Mouse (Mus musculus) limb, embryonic 15.5 days (tissue): ENCODE data around the gene Ctbp1. TPM values are rescaled to one million over a fixed set of nuclear protein-coding genes. Genes with fewer than 3 reads are reported as not detected.

Experiments
- ATAC-seq: fragments of 200-750 bp; cut with Nextera tagmentation; 2 replicates; pipeline ENCODE4 v1.8.0; 2017; ENCODE audit warnings: low read depth, moderate TSS enrichment; ENCODE audit not compliant: insufficient number of reproducible peaks, low FRiP score, low TSS enrichment
- H3K27ac ChIP-seq: fragments of 300-500 bp; sonication (generic); 2 replicates; pipeline ENCODE4 v1.5.1; 2015; ENCODE audit warnings: moderate library complexity, mild to moderate bottlenecking, inconsistent platforms
- H3K27me3 ChIP-seq: fragments of 300-500 bp; sonication (generic); 2 replicates; pipeline ENCODE4 v1.6.1; 2015; ENCODE audit warnings: inconsistent platforms
- H3K36me3 ChIP-seq: fragments of 300-500 bp; sonication (generic); 2 replicates; pipeline ENCODE4 v1.6.1; 2015; ENCODE audit warnings: inconsistent platforms
- H3K4me1 ChIP-seq: fragments of 300-500 bp; sonication (generic); 2 replicates; pipeline ENCODE4 v1.6.1; 2015; ENCODE audit warnings: inconsistent platforms
- H3K4me2 ChIP-seq: fragments of 300-500 bp; sonication (generic); 2 replicates; pipeline ENCODE4 v1.6.1; 2015; ENCODE audit warnings: mild to moderate bottlenecking, inconsistent platforms
- H3K4me3 ChIP-seq: fragments of 300-500 bp; sonication (generic); 2 replicates; pipeline ENCODE4 v1.5.1; 2015; ENCODE audit warnings: mild to moderate bottlenecking, inconsistent platforms
- H3K9ac ChIP-seq: fragments of 300-500 bp; sonication (generic); 2 replicates; pipeline ENCODE4 v1.6.1; 2015; ENCODE audit warnings: inconsistent platforms
- H3K9me3 ChIP-seq: fragments of 300-500 bp; sonication (generic); 2 replicates; pipeline ENCODE4 v1.6.1; 2016; ENCODE audit warnings: inconsistent platforms
- WGBS: fragments of 180-500 bp; shearing (Covaris S2); methylation state at CpG from one replicate; pipeline ENCODE4 v1.1.7; 2015; 5-methylcytosine and 5-hydroxymethylcytosine counted together
- polyA plus RNA-seq: library from polyadenylated mRNA; unstranded; fragments of >200 nt; fragmentation: Nextera tagmentation; extraction: Ambion mirVana; gene quantifications from 2 replicates; pipeline ENCODE4 v1.2.1, GENCODE M21; 2015

Ctbp1 gene
- polyA plus RNA-seq, 1 experiment from 2014 or later = 316 TPM

DNA sequence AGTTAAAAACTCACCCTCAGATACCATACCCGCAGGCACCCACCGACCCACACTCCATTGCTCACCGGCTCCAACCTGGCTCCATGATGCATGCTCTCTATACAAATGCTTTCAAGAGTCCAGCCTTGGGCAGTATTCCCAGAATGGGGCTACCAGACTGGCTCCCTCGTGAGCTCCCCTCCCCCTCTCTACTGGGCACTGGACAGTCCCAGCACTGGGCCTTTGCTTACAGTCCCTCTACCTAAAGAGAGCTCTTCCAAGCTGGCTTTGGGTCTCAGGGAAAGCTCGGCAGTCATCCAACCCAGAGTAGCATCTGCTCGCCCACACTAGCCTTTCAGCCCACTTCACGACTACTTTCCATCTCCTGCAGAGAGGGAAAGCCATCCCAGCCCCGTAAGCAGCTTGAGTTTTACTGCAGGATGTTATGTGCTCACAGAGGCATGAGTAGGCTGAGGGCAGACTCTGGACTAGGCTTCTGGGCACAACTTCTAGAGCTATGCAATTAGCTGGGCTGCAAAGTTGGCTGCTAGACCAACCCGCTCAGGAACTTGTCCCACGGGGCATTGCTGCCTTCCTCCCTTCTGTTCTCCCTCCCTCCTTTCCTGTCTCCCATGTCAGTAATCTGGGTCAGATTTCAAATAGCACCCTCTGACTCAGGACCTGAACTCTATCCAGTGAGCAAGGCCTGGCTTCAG lies 54.3 kb downstream of the Ctbp1 start:
- H3K4me1 ChIP-seq = peaks cover 61% of the 10 kb centered on the region
- no peak for ATAC-seq
- 54% methylated on average over 10 of the region's 10 CpGs for WGBS

DNA sequence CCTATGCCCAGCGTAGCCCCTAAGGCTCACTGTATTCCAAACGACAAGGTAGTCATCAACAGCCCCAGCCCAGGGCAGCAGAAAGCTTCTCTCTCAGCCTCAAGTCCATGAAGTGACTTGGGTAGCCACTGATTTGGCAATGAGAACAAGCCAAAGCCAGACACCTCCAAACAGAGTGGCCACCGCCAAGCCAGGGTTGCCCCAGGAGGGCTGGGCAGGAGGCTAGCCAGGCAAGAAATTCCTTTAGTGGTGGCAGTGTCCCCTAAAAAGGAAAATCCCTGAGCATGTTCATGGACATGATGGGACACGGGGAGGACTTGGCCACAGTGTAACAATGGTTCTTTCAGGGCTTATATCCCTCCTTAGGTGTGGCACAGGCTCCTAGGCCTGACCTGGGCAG lies 55.0 kb downstream of the Ctbp1 start:
- no peak for ATAC-seq
- H3K27me3 ChIP-seq = no peaks in the 10 kb centered on the region

More for the DNA sequence above, 54.3 kb downstream of the Ctbp1 start:
- Histone ChIP-seq H3K4me3 (no peak overlapping the region), H3K27ac (0 out of 2 replicates have a peak overlapping the region, but pooled peaks have one; percentile 47), H3K4me2 (no peak overlapping the region), H3K36me3 (no peaks in the 10 kb centered on the region), H3K27me3 (no peaks in the 10 kb centered on the region), H3K9me3 (no peaks in the 10 kb centered on the region), H3K9ac (no peak overlapping the region)

DNA sequence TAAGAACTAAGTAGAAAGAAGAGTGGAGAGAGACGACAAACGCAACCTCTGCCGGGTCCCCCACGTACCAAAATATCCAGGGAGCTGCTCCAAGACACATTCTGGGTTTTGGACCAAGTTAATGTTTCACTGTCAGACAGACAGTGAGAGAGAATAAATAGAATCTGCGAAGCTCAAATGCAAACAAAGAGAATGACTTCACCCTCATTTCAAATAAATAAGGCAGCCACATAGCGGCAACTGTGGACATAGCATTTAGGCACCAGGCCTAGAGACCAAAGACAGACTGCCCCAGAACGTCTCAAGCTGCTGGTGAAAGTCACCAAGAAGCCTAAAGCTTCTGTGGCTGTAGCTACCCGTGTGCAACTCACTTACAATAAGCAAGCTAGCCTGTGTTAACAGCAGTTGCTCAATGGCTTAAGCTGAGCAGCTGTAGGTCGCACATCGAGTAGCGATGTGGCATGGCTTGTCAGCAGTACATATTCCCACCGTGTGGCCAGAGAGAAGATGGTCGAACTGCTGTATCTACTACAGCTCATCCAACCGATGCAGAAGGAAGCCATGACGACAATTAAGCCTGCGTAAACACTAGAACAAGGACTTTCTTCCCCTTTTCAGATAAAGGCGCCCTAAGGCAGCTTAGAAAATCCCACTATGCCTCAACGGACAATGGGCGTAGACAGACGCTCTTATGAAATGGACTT lies 55.9 kb downstream of the Ctbp1 start:
- H3K4me3 ChIP-seq = no peak overlapping the region
- no peak overlapping the region for H3K9ac ChIP-seq
- no peaks in the 10 kb centered on the region for H3K9me3 ChIP-seq
- no peak overlapping the region for H3K27ac ChIP-seq
- 82% methylated on average over 20 of the region's 20 CpGs for WGBS
- ATAC-seq = no peak
- H3K4me2 ChIP-seq = no peak overlapping the region
- H3K27me3 ChIP-seq = no peaks in the 10 kb centered on the region
- no peaks in the 10 kb centered on the region for H3K36me3 ChIP-seq
- H3K4me1 ChIP-seq = peaks cover 56% of the 10 kb centered on the region

More for the DNA sequence above, 55.0 kb downstream of the Ctbp1 start:
- whole genome bisulfite sequencing = 92% methylated on average over 4 of the region's 4 CpGs
- Histone ChIP-seq H3K9ac (no peak overlapping the region), H3K36me3 (no peaks in the 10 kb centered on the region), H3K27ac (no peak overlapping the region), H3K4me2 (no peak overlapping the region), H3K4me1 (peaks cover 60% of the 10 kb centered on the region), H3K9me3 (no peaks in the 10 kb centered on the region), H3K4me3 (no peak overlapping the region)

DNA sequence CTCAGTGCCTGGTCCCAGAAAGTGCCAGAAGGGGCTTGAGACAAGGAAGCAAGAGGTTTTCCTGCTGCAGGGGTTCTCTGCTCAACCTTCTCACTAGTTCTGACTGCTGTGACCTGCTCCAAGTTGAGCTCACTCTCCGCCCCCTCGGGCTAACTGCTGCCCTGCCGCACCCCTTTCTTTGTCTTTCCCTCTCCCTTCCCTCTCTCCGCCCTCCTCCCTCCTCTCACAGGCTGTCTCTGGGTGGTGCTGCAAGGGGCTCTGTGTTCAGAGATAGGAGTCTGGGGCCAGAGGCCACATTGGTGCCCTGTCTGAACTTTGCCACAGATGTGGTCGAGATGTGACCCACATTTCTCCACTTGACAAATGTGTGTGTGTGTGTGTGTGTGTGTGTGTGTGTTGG lies 56.7 kb downstream of the Ctbp1 start, which contains the start of gene Spon2:
Gene Spon2, minus strand, starts transcription at position 375 of the 400 bp plus-strand sequence.
- Histone ChIP-seq H3K4me3 (peak within 1 kb of the TSS; percentile 8; the same call in 1 of the 2 replicates), H3K27me3 (no peaks in the 10 kb centered on the region), H3K9me3 (no peaks in the 10 kb centered on the region), H3K4me1 (peaks cover 52% of the 10 kb centered on the region), H3K9ac (no peak within 1 kb of the TSS), H3K36me3 (no peaks in the 10 kb centered on the region), H3K27ac (no peak within 1 kb of the TSS), H3K4me2 (peak within 1 kb of the TSS; percentile 6; the same call in 1 of the 2 replicates)
- no peak for ATAC-seq
- 25% methylated on average over 5 of the region's 5 CpGs for WGBS

DNA sequence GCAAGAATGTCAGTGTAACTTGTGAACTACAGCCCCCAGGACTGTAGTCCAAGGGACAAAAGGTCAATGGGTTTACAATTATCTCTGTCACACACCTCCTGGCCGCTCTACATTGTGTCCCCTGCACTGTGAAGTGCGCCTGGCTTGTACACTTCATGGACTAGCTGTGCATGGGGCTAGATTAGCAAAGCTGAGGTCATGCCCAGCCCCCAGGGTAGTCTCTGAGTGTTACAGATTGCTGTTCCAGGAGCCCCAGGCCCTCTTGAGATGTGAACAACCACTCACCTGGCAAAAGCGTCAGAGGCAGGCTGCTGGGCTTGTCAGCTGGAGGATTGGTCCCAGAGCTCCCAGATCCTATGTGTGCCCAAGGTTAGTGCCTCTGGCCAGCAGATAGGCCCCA lies 57.1 kb downstream of the Ctbp1 start:
- Histone ChIP-seq H3K4me3 (peak overlapping the region; percentile 3; the same call in 1 of the 2 replicates), H3K27ac (no peak overlapping the region), H3K36me3 (no peaks in the 10 kb centered on the region), H3K4me2 (peak overlapping the region; percentile 6; the same call in 1 of the 2 replicates), H3K9me3 (no peaks in the 10 kb centered on the region), H3K27me3 (no peaks in the 10 kb centered on the region), H3K4me1 (peaks cover 48% of the 10 kb centered on the region), H3K9ac (no peak overlapping the region)
- ATAC-seq = no peak
- 51% methylated on average over 3 of the region's 3 CpGs for WGBS

DNA sequence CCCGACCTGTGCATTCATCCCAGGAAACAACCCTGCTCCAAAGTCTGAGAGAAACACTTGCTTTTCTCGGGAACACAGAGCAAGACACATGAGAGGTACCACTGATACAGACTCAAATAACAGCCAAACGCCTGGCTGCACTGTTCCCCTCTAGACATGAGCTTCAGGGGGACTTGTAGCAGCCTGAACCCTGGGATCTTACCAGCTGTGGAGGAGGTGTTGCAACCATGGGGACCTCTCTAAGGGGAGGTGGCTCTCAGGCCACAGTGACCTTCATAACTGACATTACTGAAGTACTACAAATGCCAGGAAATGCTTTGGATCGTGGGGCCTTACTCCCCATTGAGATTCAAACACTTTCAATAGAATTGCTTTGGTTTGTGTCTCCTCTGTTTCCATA lies 60.1 kb downstream of the Ctbp1 start:
- ATAC-seq = no peak
- no peak overlapping the region for H3K27ac ChIP-seq
- H3K4me1 ChIP-seq = peaks cover 27% of the 10 kb centered on the region
- H3K4me2 ChIP-seq = no peak overlapping the region
- no peaks in the 10 kb centered on the region for H3K9me3 ChIP-seq
- no peak overlapping the region for H3K4me3 ChIP-seq
- no peaks in the 10 kb centered on the region for H3K27me3 ChIP-seq
- H3K9ac ChIP-seq = no peak overlapping the region
- no peaks in the 10 kb centered on the region for H3K36me3 ChIP-seq
- WGBS = 62% methylated on average over 4 of the region's 4 CpGs

DNA sequence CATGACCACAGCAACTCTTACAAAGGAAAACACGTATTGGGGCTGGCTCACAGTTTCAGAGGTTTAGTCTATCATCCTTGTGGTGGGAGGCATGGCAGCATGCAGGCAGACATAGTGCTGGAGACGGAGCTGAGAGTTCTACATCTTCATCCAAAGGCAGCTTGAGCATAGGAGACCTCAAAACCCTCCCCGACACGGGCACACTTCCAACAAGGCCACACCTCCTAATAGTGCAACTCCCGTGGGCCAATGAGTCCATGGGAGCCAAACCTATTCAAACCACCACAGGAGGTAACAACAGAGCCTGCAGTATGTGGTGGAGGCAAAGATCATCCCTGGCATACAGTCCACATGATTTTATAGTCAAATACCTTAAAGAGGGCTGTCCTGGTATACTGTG lies 63.5 kb downstream of the Ctbp1 start:
- no peak overlapping the region for H3K27ac ChIP-seq
- H3K9me3 ChIP-seq = no peaks in the 10 kb centered on the region
- no peak overlapping the region for H3K9ac ChIP-seq
- 80% methylated on average over 5 of the region's 5 CpGs for WGBS
- H3K4me2 ChIP-seq = no peak overlapping the region
- no peaks in the 10 kb centered on the region for H3K36me3 ChIP-seq
- no peak overlapping the region for H3K4me3 ChIP-seq
- no peaks in the 10 kb centered on the region for H3K27me3 ChIP-seq
- H3K4me1 ChIP-seq = peaks cover 8% of the 10 kb centered on the region; the same call in 1 of the 2 replicates
- ATAC-seq = no peak

DNA sequence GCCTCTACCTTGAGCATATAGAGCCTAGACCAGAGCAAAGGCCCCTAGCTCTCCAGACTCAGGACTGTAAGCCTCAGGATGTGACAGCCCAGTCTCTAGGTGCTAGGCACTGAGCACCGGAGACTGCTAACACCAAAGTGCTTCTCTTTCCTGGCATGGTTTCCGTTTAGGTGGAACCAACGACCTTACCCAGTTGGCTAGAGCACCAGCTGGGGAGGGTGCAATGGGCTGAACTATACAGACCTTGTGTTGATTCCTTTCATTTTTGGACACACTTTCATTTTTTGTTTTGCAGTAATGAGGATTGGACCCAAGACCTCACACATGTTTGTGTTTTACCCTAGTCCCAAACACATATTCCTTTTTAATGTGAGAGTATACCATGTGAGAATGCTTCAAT lies 64.3 kb downstream of the Ctbp1 start:
- H3K4me2 ChIP-seq = no peak overlapping the region

DNA sequence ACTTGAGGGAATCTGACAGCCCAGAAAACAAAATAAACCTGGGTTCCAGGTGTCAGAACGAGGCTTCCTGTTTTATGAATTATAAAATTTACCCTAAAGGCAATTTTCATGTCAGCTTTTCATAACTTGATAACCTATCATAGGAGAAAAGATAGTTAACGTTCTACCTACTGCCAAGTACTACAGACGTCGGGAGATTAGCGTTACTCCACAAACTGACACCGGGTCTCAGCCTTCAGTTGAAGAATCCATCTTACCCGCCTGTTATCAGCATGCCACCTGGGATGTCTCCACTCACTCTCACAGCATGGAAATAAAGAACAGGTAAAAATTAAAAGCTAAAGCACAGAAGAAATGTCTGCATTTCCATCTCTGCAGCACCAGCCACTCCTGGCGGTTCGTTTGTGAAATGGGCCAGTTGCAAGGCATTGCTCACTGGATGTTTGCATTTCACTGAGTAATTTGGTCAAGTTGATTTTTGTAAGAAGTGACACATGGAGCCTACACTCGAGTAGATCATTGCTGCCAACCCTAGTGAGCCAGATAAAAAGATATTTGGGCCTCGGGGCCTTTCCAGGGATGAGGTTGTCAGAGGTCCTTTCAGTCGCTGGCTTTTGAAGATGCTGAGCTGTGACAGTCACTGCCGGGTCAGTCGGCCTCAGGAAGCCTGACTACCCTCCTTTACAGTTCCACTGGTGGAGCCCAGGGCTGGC lies 66.1 kb downstream of the Ctbp1 start:
- H3K27ac ChIP-seq = no peak overlapping the region
- no peaks in the 10 kb centered on the region for H3K4me1 ChIP-seq
- no peaks in the 10 kb centered on the region for H3K9me3 ChIP-seq
- no peak for ATAC-seq
- no peaks in the 10 kb centered on the region for H3K27me3 ChIP-seq
- no peak overlapping the region for H3K4me3 ChIP-seq
- 68% methylated on average over 14 of the region's 14 CpGs for WGBS
- H3K4me2 ChIP-seq = no peak overlapping the region
- H3K9ac ChIP-seq = no peak overlapping the region
- no peaks in the 10 kb centered on the region for H3K36me3 ChIP-seq

More for the DNA sequence above, 64.3 kb downstream of the Ctbp1 start:
- ATAC-seq = no peak
- H3K9me3 ChIP-seq = no peaks in the 10 kb centered on the region
- no peak overlapping the region for H3K9ac ChIP-seq
- H3K27me3 ChIP-seq = no peaks in the 10 kb centered on the region
- no peaks in the 10 kb centered on the region for H3K36me3 ChIP-seq
- no peak overlapping the region for H3K27ac ChIP-seq
- no peak overlapping the region for H3K4me3 ChIP-seq
- 80% methylated on average over 3 of the region's 3 CpGs for WGBS
- H3K4me1 ChIP-seq = 0 out of 2 replicates have a peak, but pooled peaks cover 5% of the 10 kb centered on the region

DNA sequence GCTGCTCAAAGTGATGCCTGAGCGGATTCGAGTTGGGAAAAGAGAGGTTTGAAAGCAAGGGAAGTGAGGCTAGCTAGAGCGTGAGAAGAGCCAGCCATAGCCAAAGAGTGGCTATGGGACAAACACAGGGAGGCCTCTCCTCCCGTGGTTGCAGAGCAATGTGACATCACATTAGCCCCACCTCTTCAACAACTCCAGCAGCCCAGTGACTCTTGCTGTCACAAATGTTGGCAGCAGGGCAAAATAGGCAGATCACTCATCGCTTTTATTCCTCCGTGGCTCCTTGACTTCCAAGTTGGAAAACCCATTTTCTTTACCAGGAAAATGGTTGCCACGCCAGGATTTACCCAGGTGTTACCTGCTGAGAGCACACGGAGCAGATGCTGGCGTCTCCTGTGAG lies 67.7 kb downstream of the Ctbp1 start:
- ATAC-seq = no peak
- Histone ChIP-seq H3K4me3 (no peak overlapping the region), H3K4me1 (no peaks in the 10 kb centered on the region), H3K4me2 (no peak overlapping the region), H3K27ac (no peak overlapping the region), H3K36me3 (no peaks in the 10 kb centered on the region), H3K27me3 (no peaks in the 10 kb centered on the region), H3K9me3 (no peaks in the 10 kb centered on the region), H3K9ac (no peak overlapping the region)
- 56% methylated on average over 9 of the region's 9 CpGs for whole genome bisulfite sequencing

DNA sequence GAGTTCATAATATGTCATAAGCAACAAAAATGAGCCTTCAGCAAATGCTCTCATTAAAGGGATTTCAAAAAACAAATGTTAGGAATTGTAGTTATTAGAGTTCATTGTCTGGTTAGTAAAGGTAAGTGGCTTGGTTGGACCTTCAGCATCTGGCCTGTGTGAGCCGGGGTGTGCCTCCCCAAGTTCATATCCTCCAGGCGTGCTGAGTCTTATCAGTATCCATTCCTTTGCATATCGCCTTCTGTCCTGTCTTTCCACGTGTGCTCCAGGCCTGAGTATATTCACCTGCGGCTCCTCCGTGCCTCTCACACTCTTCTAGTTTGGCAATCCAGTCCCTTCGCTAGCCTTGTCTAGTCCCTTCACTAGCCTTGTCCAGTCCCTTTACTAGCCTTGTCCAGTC lies 68.5 kb downstream of the Ctbp1 start:
- 82% methylated on average over 7 of the region's 7 CpGs for WGBS
- no peaks in the 10 kb centered on the region for H3K9me3 ChIP-seq
- H3K4me3 ChIP-seq = no peak overlapping the region
- H3K4me2 ChIP-seq = no peak overlapping the region
- no peaks in the 10 kb centered on the region for H3K36me3 ChIP-seq
- no peak for ATAC-seq
- H3K27ac ChIP-seq = no peak overlapping the region
- H3K4me1 ChIP-seq = no peaks in the 10 kb centered on the region
- H3K27me3 ChIP-seq = no peaks in the 10 kb centered on the region
- H3K9ac ChIP-seq = no peak overlapping the region

DNA sequence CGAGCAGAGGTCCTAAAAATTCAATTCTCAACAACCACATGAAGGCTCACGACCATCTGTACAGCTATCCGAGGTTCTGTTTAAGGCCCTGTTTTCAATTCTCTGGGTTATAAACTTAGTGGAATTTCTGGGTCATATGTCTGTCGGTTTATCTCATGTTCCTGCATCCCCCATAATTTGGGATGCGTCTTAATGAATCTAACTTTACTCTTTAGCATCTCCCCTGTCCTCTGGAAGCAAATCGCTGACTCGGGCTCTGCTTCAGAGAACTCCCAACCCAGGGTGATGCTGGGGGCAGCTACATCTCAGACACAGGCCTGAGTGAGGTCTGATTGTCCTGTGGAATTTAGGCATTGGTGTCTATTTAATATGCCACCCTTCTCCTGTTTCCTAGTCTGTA lies 70.5 kb downstream of the Ctbp1 start:
- H3K4me1 ChIP-seq = no peaks in the 10 kb centered on the region
- H3K27me3 ChIP-seq = no peaks in the 10 kb centered on the region
- H3K9ac ChIP-seq = no peak overlapping the region
- no peak for ATAC-seq
- H3K4me3 ChIP-seq = no peak overlapping the region
- no peak overlapping the region for H3K4me2 ChIP-seq
- 56% methylated on average over 7 of the region's 7 CpGs for WGBS
- H3K9me3 ChIP-seq = no peaks in the 10 kb centered on the region
- no peak overlapping the region for H3K27ac ChIP-seq
- H3K36me3 ChIP-seq = no peaks in the 10 kb centered on the region
